Mouse (Mus musculus) adrenal gland, postnatal 25 days (tissue): ENCODE results near the gene Gm4788. TPM values are rescaled to one million over a fixed set of nuclear protein-coding genes. Genes with fewer than 3 reads are reported as not detected.
"Not testable (repeated sequence)": the region's sequence is repeated elsewhere in the genome, so short reads cannot be mapped to it uniquely, and the experiment has no call there.

Source experiments
- DNase-seq: peaks from one replicate; pipeline ENCODE4 v3.0.0; 2021; ENCODE audit warnings: mixed read lengths
- long read RNA-seq: library from polyadenylated mRNA; stranded (forward); transcript quantifications from one replicate; pipeline ENCODE4 v2.0.0, GENCODE M21; 2021
- total RNA-seq: library from RNA; stranded (reverse); gene quantifications from 2 replicates; pipeline ENCODE4 v1.2.3, GENCODE M21; 2021

The Gm4788 gene
- total RNA-seq: 0.30 and 1.7 TPM in 2 replicates
- long read RNA-seq, transcript Gm4788-203 (15 exons, 3,187 nt): major isoform, 18 of 48 reads
- long read RNA-seq, partial matches to known transcripts: 14 of 48 reads
- long read RNA-seq, other reads (novel, unspliced or antisense): 15 of 48 reads

- DNase-seq: no peak
Observed at GRCm38 (mm10) chr1:139781143-139781542, at the start of gene Gm4788. Gene Gm4788, minus strand, starts transcription at chr1:139781243.

- DNase-seq: no peak
Observed at GRCm38 (mm10) chr1:139808594-139808993, 27.6 kb upstream of the Gm4788 start.

- DNase-seq: not testable (repeated sequence)
Observed at GRCm38 (mm10) chr1:139769913-139770312, 11.1 kb downstream of the Gm4788 start.

DNA sequence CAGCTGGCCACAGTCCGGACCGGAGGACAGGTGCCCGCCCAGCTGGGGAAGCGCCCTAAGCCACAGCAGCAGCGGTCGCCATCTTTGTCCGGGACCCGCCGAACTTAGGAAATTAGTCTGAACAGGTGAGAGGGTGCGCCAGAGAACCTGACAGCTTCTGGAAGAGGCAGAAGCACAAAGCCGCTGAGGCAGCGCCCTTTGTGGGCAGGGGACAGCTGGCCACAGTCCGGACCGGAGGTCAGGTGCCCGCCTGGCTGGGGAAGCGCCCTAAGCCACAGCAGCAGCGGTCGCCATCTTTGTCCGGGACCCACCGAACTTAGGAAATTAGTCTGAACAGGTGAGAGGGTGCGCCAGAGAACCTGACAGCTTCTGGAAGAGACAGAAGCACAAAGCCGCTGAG lies 64.4 kb downstream of the Gm4788 start:
- not testable (repeated sequence) for DNase-seq

DNA sequence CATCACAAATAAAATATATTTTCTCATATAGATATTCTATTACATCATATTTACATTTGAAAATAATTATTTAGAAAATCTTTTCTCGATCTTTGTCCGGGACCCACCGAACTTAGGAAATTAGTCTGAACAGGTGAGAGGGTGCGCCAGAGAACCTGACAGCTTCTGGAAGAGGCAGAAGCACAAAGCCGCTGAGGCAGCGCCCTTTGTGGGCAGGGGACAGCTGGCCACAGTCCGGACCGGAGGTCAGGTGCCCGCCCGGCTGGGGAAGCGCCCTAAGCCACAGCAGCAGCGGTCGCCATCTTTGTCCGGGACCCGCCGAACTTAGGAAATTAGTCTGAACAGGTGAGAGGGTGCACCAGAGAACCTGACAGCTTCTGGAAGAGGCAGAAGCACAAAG lies 64.8 kb downstream of the Gm4788 start:
- not testable (repeated sequence) for DNase-seq

DNA sequence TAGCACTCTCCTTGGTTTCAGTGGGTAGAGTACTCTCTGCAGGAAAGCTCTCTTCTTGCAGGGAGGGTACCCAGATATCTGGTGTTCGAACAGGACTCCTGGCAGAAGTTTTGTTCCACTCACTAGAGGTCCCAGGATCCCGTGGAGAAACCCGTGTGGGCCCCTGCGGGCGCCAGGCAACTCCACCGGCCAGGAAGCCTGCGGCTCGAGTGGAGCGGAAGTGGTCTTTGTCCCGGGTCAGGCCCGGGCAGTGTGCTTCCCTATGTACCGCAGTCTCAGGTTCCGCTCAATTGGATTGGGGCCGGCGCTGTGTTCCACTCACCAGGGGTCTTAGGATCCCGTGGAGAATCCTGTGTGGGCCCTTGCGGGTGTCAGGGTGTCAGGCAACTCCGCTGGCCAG lies 131.1 kb downstream of the Gm4788 start:
- not testable (repeated sequence) for DNase-seq

Other genes with a start within 250 kb of the Gm4788 start
- gene Cfhr1, start 221.0 kb downstream of the Gm4788 start, total RNA-seq: 1.7 TPM in 1 of 2 replicates, not detected in the other
- gene Cfhr2, start 77.5 kb upstream of the Gm4788 start, total RNA-seq: 3.2 and 5.4 TPM in 2 replicates